Mouse (Mus musculus): ENCODE results near the gene Hivep3. TPM values are rescaled to one million over a fixed set of nuclear protein-coding genes. Genes with fewer than 3 reads are reported as not detected.

Gene Hivep3
- polyA plus RNA-seq, 1 experiment, result 0.54 TPM

GRCm38 (mm10) chr4:119986580-119987291 lies 253.2 kb downstream of the Hivep3 start:
- H3K79me2 ChIP-seq (ENCODE audit: control insufficient read depth, insufficient read depth), result no peaks in the 10 kb centered on the region
- no peaks in the 10 kb centered on the region for H3K36me3 ChIP-seq (ENCODE audit: control insufficient read depth, insufficient read depth)
- no peak overlapping the region for H3K4me3 ChIP-seq
- H3K27me3 ChIP-seq (ENCODE audit: control insufficient read depth, insufficient read depth, insufficient read length), result no peaks in the 10 kb centered on the region
- no peak overlapping the region for H3ac ChIP-seq (ENCODE audit: control insufficient read depth, insufficient read length)
- no peak overlapping the region for H3K4me2 ChIP-seq (ENCODE audit: low read depth)
- TF ChIP-seq CEBPB (IDR thresholded peaks at IDR 0.05; ENCODE audit: insufficient read depth, poor library complexity, severe bottlenecking) (no peak), SRF (IDR thresholded peaks at IDR 0.05; ENCODE audit: control insufficient read depth, insufficient read length, low read depth) (no peak), TCF12 (IDR thresholded peaks at IDR 0.05; ENCODE audit: insufficient read depth, poor library complexity, severe bottlenecking) (no peak), E2F4 (IDR thresholded peaks at IDR 0.05; ENCODE audit: insufficient read depth) (no peak), MAX (IDR thresholded peaks at IDR 0.05; ENCODE audit: low read depth) (no peak), MYOD1 (IDR thresholded peaks at IDR 0.05; ENCODE audit: control insufficient read depth in 1 of 3, insufficient read length in 2 of 3, low read depth in 2 of 3) (no peak), REST (IDR thresholded peaks at IDR 0.05; ENCODE audit: insufficient read depth, insufficient read length) (no peak), POLR2AphosphoS2 (IDR thresholded peaks at IDR 0.05; ENCODE audit: insufficient read length, low read depth) (no peak), USF1 (IDR thresholded peaks at IDR 0.05; ENCODE audit: low read depth) (no peak), POLR2A (IDR thresholded peaks at IDR 0.05; ENCODE audit: insufficient read length, low read depth) (no peak), TCF3 (IDR thresholded peaks at IDR 0.05; ENCODE audit: insufficient read length, low read depth) (no peak), MYOG (IDR thresholded peaks at IDR 0.05; ENCODE audit: control insufficient read depth in 1 of 3, insufficient read depth in 1 of 3, insufficient read length in 2 of 3, low read depth in 2 of 3) (no peak)

- Histone ChIP-seq H3K36me3 (ENCODE audit: control insufficient read depth, insufficient read depth) (no peaks in the 10 kb centered on the region), H3ac (ENCODE audit: control insufficient read depth, insufficient read length) (no peak overlapping the region), H3K27me3 (ENCODE audit: control insufficient read depth, insufficient read depth, insufficient read length) (no peaks in the 10 kb centered on the region), H3K4me3 (no peak overlapping the region), H3K4me2 (ENCODE audit: low read depth) (no peak overlapping the region), H3K79me2 (ENCODE audit: control insufficient read depth, insufficient read depth) (no peaks in the 10 kb centered on the region)
- TF ChIP-seq MYOG (IDR thresholded peaks at IDR 0.05; ENCODE audit: control insufficient read depth in 1 of 3, insufficient read depth in 1 of 3, insufficient read length in 2 of 3, low read depth in 2 of 3), result no peak
- no peak for TF ChIP-seq MYOD1 (IDR thresholded peaks at IDR 0.05; ENCODE audit: control insufficient read depth in 1 of 3, insufficient read length in 2 of 3, low read depth in 2 of 3)
- no peak for TF ChIP-seq TCF12 (IDR thresholded peaks at IDR 0.05; ENCODE audit: insufficient read depth, poor library complexity, severe bottlenecking)
- TF ChIP-seq REST (IDR thresholded peaks at IDR 0.05; ENCODE audit: insufficient read depth, insufficient read length), result no peak
Measured at GRCm38 (mm10) chr4:119987376-119988087, 253.9 kb downstream of the Hivep3 start.

- no peaks in the 10 kb centered on the region for H3K27me3 ChIP-seq (ENCODE audit: control insufficient read depth, insufficient read depth, insufficient read length)
- no peaks in the 10 kb centered on the region for H3K79me2 ChIP-seq (ENCODE audit: control insufficient read depth, insufficient read depth)
- H3K4me2 ChIP-seq (ENCODE audit: low read depth), result no peak overlapping the region
- no peak overlapping the region for H3K4me3 ChIP-seq
- TF ChIP-seq SRF (IDR thresholded peaks at IDR 0.05; ENCODE audit: control insufficient read depth, insufficient read length, low read depth) (no peak), CEBPB (IDR thresholded peaks at IDR 0.05; ENCODE audit: insufficient read depth, poor library complexity, severe bottlenecking) (no peak), POLR2AphosphoS2 (IDR thresholded peaks at IDR 0.05; ENCODE audit: insufficient read length, low read depth) (no peak), E2F4 (IDR thresholded peaks at IDR 0.05; ENCODE audit: insufficient read depth) (no peak), MAX (IDR thresholded peaks at IDR 0.05; ENCODE audit: low read depth) (no peak), TCF12 (IDR thresholded peaks at IDR 0.05; ENCODE audit: insufficient read depth, poor library complexity, severe bottlenecking) (no peak), TCF3 (IDR thresholded peaks at IDR 0.05; ENCODE audit: insufficient read length, low read depth) (no peak), MYOG (IDR thresholded peaks at IDR 0.05; ENCODE audit: control insufficient read depth in 1 of 3, insufficient read depth in 1 of 3, insufficient read length in 2 of 3, low read depth in 2 of 3) (no peak), REST (IDR thresholded peaks at IDR 0.05; ENCODE audit: insufficient read depth, insufficient read length) (no peak), USF1 (IDR thresholded peaks at IDR 0.05; ENCODE audit: low read depth) (no peak), POLR2A (IDR thresholded peaks at IDR 0.05; ENCODE audit: insufficient read length, low read depth) (no peak)
- H3ac ChIP-seq (ENCODE audit: control insufficient read depth, insufficient read length), result no peak overlapping the region
- no peaks in the 10 kb centered on the region for H3K36me3 ChIP-seq (ENCODE audit: control insufficient read depth, insufficient read depth)
Measured at GRCm38 (mm10) chr4:119989031-119989693, 255.6 kb downstream of the Hivep3 start.

- H3K27me3 ChIP-seq (ENCODE audit: control insufficient read depth, insufficient read depth, insufficient read length), result no peaks in the 10 kb centered on the region
- H3K36me3 ChIP-seq (ENCODE audit: control insufficient read depth, insufficient read depth), result no peaks in the 10 kb centered on the region
- H3K4me2 ChIP-seq (ENCODE audit: low read depth), result no peak overlapping the region
- no peaks in the 10 kb centered on the region for H3K79me2 ChIP-seq (ENCODE audit: control insufficient read depth, insufficient read depth)
- no peak for TF ChIP-seq TCF12 (IDR thresholded peaks at IDR 0.05; ENCODE audit: insufficient read depth, poor library complexity, severe bottlenecking)
- no peak for TF ChIP-seq REST (IDR thresholded peaks at IDR 0.05; ENCODE audit: insufficient read depth, insufficient read length)
- TF ChIP-seq USF1 (IDR thresholded peaks at IDR 0.05; ENCODE audit: low read depth), result no peak
- TF ChIP-seq POLR2AphosphoS2 (IDR thresholded peaks at IDR 0.05; ENCODE audit: insufficient read length, low read depth), result no peak
- TF ChIP-seq MYOD1 (IDR thresholded peaks at IDR 0.05; ENCODE audit: control insufficient read depth in 1 of 3, insufficient read length in 2 of 3, low read depth in 2 of 3), result no peak
- TF ChIP-seq SRF (IDR thresholded peaks at IDR 0.05; ENCODE audit: control insufficient read depth, insufficient read length, low read depth), result no peak
- no peak for TF ChIP-seq POLR2A (IDR thresholded peaks at IDR 0.05; ENCODE audit: insufficient read length, low read depth)
- no peak for TF ChIP-seq MYOG (IDR thresholded peaks at IDR 0.05; ENCODE audit: control insufficient read depth in 1 of 3, insufficient read depth in 1 of 3, insufficient read length in 2 of 3, low read depth in 2 of 3)
- no peak for TF ChIP-seq MAX (IDR thresholded peaks at IDR 0.05; ENCODE audit: low read depth)
- no peak for TF ChIP-seq E2F4 (IDR thresholded peaks at IDR 0.05; ENCODE audit: insufficient read depth)
- no peak for TF ChIP-seq CEBPB (IDR thresholded peaks at IDR 0.05; ENCODE audit: insufficient read depth, poor library complexity, severe bottlenecking)
- TF ChIP-seq TCF3 (IDR thresholded peaks at IDR 0.05; ENCODE audit: insufficient read length, low read depth), result no peak
- H3ac ChIP-seq (ENCODE audit: control insufficient read depth, insufficient read length), result no peak overlapping the region
- H3K4me3 ChIP-seq, result no peak overlapping the region
Measured at GRCm38 (mm10) chr4:119990346-119990745, 256.8 kb downstream of the Hivep3 start.

Measured in myocyte (in vitro differentiated cells).